Mouse (Mus musculus): ENCODE data around the gene Mfsd12.

GRCm38 (mm10) chr10:81313581-81313980 lies 43.7 kb upstream of the Mfsd12 start:
- TF ChIP-seq CHD2 (IDR thresholded peaks at IDR 0.05; ENCODE audit: low read depth, low read length) (no peak), ZC3H11A (IDR thresholded peaks at IDR 0.05; ENCODE audit: borderline replicate concordance, low read depth, low read length) (no peak), MAFK (IDR thresholded peaks at IDR 0.05; ENCODE audit: insufficient read depth, low read depth, low read length) (no peak), HCFC1 (IDR thresholded peaks at IDR 0.05; ENCODE audit: borderline replicate concordance, insufficient read depth, low read length) (no peak), ZNF384 (IDR thresholded peaks at IDR 0.05; ENCODE audit: low read depth, low read length) (no peak)

Data from ES-E14 (cell line).